Mouse (Mus musculus) kidney, postnatal 0 days (tissue): ENCODE data around the gene Fam126a. TPM values are rescaled to one million over a fixed set of nuclear protein-coding genes. Genes with fewer than 3 reads are reported as not detected.
A peak's percentile ranks its signal among the peaks of the same experiment; 100 is the strongest.

Source experiments
- ATAC-seq: fragments of 200-750 bp; cut with Nextera tagmentation; replicated peaks from 2 replicates; pipeline ENCODE4 v1.8.0; 2017; ENCODE audit warnings: low read depth, moderate number of reproducible peaks, moderate TSS enrichment, moderate library complexity; ENCODE audit not compliant: low FRiP score
- DNase-seq: peaks from one replicate; pipeline ENCODE4 v3.0.0-alpha.2; 2016; ENCODE audit warnings: low spot score
- H3K27ac ChIP-seq: fragments of 300-500 bp; sonication (generic); 2 replicates; pipeline ENCODE4 v1.5.1; 2014; ENCODE audit warnings: mild to moderate bottlenecking
- H3K27me3 ChIP-seq: fragments of 300-500 bp; sonication (generic); 2 replicates; pipeline ENCODE4 v1.6.1; 2014; ENCODE audit warnings: low read length, mixed read lengths; ENCODE audit not compliant: insufficient read depth
- H3K36me3 ChIP-seq: fragments of 300-500 bp; sonication (generic); 2 replicates; pipeline ENCODE4 v1.6.1; 2014; ENCODE audit warnings: low read length, mixed read lengths; ENCODE audit not compliant: insufficient read depth
- H3K4me1 ChIP-seq: fragments of 300-500 bp; sonication (generic); replicated peaks from 2 replicates; pipeline ENCODE4 v1.6.1; 2014; ENCODE audit warnings: antibody characterized with exemption, low read length, mixed read lengths; ENCODE audit not compliant: insufficient read depth
- H3K4me2 ChIP-seq: fragments of 300-500 bp; sonication (generic); 2 replicates; pipeline ENCODE4 v1.6.1; 2014; ENCODE audit warnings: mild to moderate bottlenecking, low read length, moderate library complexity, mixed read lengths
- H3K4me3 ChIP-seq: fragments of 300-500 bp; sonication (generic); replicated peaks from 2 replicates; pipeline ENCODE4 v1.5.1; 2014; ENCODE audit warnings: low read depth, low read length
- H3K9ac ChIP-seq: fragments of 300-500 bp; sonication (generic); 2 replicates; pipeline ENCODE4 v1.6.1; 2014; ENCODE audit warnings: low read depth, low read length
- H3K9me3 ChIP-seq: fragments of 300-500 bp; sonication (generic); replicated peaks from 2 replicates; pipeline ENCODE4 v1.6.1; 2016; ENCODE audit warnings: low read length, inconsistent platforms, mixed read lengths
- CTCF ChIP-seq: IDR thresholded peaks from 2 replicates; pipeline ENCODE4 v1.5.1; 2016; ENCODE audit warnings: antibody characterized with exemption, low read depth, mild to moderate bottlenecking, moderate library complexity
- WGBS: fragments of 180-500 bp; shearing (Covaris S2); extraction: QIAGEN DNeasy Blood & Tissue Kit; methylation state at CpG from one replicate; pipeline ENCODE4 v1.1.7; 2014; 5-methylcytosine and 5-hydroxymethylcytosine counted together
- polyA plus RNA-seq: library from polyadenylated mRNA; unstranded; fragments of >200 nt; fragmentation: Nextera tagmentation; extraction: Ambion mirVana; gene quantifications from 2 replicates; pipeline ENCODE4 v1.2.1, GENCODE M21; 2015

Gene Fam126a
- 10.7 and 11.1 TPM in 2 replicates for polyA plus RNA-seq

DNA sequence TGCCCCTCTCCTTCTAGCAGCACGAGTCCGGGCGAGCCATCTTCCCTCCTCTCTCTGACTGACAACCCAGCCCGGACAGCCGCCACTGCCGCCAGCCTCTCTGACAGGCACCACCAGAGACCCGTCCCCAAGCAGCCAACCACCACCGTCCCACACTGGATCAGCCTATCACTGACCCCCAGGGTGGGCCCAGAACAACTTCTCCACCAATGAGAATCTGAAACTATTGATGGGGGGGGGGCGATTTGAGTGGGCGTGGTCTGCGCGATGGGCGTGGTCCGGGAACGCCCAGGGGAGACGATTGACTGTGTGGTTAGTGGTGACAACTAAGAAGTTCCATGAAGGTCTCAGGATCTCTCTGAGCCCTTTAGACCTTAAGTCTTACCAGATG lies at the start of gene Fam126a:
Fam126a (minus strand) TSS at position 112 of the 391 bp plus-strand sequence.
- DNase-seq: peak; percentile 99
- WGBS: under 1% methylated on average over 14 of the region's 16 CpGs
- TF ChIP-seq CTCF: no peak
- ATAC-seq: peak; percentile 100
- Histone ChIP-seq H3K36me3 (0 out of 2 replicates have a peak, but pooled peaks cover 2% of the 10 kb centered on the region), H3K4me2 (peak within 1 kb of the TSS; percentile 99), H3K4me3 (peak within 1 kb of the TSS; percentile 84), H3K4me1 (peaks cover 9% of the 10 kb centered on the region; the same call in 1 of the 2 replicates), H3K9ac (peak within 1 kb of the TSS; percentile 79), H3K9me3 (no peaks in the 10 kb centered on the region), H3K27me3 (no peaks in the 10 kb centered on the region), H3K27ac (peak within 1 kb of the TSS; percentile 77)

DNA sequence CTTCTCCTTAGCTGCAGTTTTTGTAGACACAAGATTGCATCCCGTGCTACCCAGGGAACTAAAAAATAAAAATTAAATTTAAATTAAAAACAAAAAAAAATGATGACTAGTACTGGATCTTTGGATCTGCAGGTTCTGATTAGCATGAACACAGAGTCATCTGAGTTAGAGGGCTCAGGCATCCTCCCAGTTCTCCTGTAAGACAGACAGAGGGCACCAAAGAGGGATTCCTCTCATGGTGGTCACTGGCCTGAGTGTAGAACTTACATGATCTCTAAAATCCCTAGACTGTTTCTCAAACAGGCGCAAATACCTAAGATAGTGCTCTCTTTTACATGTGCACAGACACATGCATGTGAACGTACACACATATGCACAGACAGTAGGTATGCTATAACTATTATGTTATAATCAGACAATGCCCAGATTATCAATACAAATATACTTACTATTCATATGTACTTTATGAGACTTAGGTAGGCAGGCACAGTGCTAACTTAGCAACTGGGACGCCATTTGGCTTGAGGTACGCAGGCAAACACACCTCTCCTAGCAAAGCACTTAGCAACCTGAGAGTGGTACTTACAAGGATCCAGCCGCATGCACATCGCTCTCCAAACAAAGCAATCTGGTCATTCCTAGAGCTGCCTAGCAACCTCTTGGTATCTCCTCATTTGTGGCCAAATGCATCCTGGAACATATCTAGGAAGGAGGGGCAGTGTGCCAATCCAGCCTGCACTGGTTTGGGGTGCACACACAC lies 48.1 kb upstream of the Fam126a start:
- Histone ChIP-seq H3K4me3 (no peak overlapping the region), H3K9ac (no peak overlapping the region), H3K4me1 (peaks cover 8% of the 10 kb centered on the region; the same call in 1 of the 2 replicates), H3K36me3 (no peaks in the 10 kb centered on the region), H3K9me3 (no peaks in the 10 kb centered on the region), H3K4me2 (no peak overlapping the region), H3K27ac (no peak overlapping the region), H3K27me3 (no peaks in the 10 kb centered on the region)
- WGBS: 86% methylated on average over 7 of the region's 7 CpGs
- ATAC-seq (no peak), DNase-seq (peak; percentile 36)
- peak; percentile 52; the same call in 1 of the 2 replicates for TF ChIP-seq CTCF

DNA sequence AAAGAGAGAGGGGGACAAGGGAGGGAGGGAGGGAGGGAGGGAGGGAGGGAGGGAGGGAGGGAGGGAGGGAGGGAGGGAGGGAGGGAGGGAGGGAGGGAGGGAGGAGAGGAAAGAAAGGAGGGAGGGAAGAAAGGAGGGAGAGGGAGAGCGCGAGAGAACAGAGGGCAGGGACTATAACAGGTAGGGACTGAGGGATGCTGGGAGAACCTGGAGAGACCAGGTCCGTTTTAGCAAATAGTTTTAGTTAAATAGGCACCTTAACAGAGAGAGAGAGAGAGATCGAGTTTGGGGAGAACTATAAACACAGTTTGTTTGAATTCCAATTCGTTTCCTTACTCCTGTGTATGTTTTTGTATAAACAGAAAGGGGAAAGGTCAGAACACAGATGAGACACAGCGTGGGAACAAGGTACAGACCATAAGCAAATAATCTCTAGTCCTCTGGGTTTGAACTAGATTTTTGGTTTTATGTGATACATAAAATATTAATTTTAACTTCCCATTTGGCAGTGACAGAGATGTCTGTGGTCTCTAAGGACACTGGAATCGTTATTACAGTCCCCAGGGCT lies 47.3 kb upstream of the Fam126a start:
- H3K4me3 ChIP-seq: no peak overlapping the region
- H3K4me2 ChIP-seq: peak overlapping the region; percentile 43; the same call in 1 of the 2 replicates
- no peak for DNase-seq
- WGBS: 18% methylated on average over 7 of the region's 7 CpGs
- no peak overlapping the region for H3K9ac ChIP-seq
- ATAC-seq: no peak
- no peaks in the 10 kb centered on the region for H3K36me3 ChIP-seq
- no peaks in the 10 kb centered on the region for H3K27me3 ChIP-seq
- H3K9me3 ChIP-seq: no peaks in the 10 kb centered on the region
- H3K4me1 ChIP-seq: peaks cover 8% of the 10 kb centered on the region; the same call in 1 of the 2 replicates
- TF ChIP-seq CTCF: no peak
- no peak overlapping the region for H3K27ac ChIP-seq

DNA sequence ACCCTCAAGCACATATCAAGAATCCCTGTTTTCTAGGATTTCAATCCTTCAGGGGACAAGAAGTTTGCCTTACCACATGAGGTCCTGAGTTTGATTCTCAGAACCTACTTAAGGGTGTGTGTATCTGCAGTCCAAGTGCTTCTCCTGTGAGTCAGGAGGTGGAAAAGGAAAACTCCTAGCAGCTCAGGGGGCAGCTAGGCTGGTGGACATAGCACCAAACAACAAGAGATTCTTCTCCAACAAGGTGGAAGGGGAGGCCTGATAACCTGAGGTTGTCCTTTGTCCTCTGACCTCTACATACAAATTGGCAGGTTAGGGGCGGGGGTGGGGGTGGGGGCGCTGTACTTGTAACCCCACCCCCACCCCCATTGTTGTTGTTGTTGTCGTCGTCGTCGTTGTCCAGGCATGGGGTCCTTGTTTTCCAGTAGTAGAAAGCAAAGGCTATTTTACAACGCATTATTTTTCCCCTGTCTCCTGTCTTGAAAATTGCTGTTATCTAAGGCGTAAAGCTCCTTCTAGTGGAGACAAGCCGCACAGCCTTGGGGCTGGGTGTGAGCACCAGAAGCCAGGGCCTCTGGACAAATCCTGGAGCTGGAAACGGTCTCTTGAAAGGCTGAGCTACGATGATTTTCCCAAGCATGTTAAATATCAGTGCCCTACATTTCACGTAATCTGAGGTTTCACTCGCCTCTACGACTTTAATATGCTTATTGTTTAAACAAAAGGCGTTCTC lies 46.7 kb upstream of the Fam126a start:
- DNase-seq: peak; percentile 91
- 0 out of 2 replicates have a peak overlapping the region, but pooled peaks have one; percentile 27 for H3K9ac ChIP-seq
- ATAC-seq: peak; percentile 66
- TF ChIP-seq CTCF: peak; percentile 78
- peak overlapping the region; percentile 43 for H3K4me2 ChIP-seq
- H3K4me3 ChIP-seq: 0 out of 2 replicates have a peak overlapping the region, but pooled peaks have one; percentile 4
- H3K27me3 ChIP-seq: no peaks in the 10 kb centered on the region
- no peak overlapping the region for H3K27ac ChIP-seq
- peaks cover 8% of the 10 kb centered on the region; the same call in 1 of the 2 replicates for H3K4me1 ChIP-seq
- 3% methylated on average over 15 of the region's 15 CpGs for WGBS
- no peaks in the 10 kb centered on the region for H3K9me3 ChIP-seq
- no peaks in the 10 kb centered on the region for H3K36me3 ChIP-seq

DNA sequence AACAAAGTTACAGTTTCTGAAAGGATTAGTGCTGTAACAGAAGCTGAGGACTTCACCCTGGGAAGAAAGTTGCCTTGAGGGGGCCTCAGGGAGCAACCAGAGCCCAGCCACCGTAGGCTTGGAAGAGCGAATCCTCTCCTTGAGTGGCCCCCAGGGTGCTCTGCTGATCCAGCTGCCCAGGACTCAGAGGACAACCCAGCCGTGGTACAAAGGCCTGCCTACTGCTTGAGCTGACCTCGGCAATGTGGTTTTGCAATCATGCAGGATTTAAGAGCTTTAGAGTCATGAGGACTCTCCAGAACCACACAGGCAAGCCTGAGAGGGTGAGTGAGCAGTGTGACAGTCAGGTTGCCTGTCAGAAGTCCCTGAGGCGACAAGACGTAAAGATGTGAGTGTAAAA lies 41.5 kb upstream of the Fam126a start:
- Histone ChIP-seq H3K4me3 (no peak overlapping the region), H3K36me3 (no peaks in the 10 kb centered on the region), H3K9ac (no peak overlapping the region), H3K4me1 (peaks cover 5% of the 10 kb centered on the region; the same call in 1 of the 2 replicates), H3K27me3 (no peaks in the 10 kb centered on the region), H3K9me3 (no peaks in the 10 kb centered on the region), H3K27ac (no peak overlapping the region), H3K4me2 (no peak overlapping the region)
- TF ChIP-seq CTCF: no peak
- WGBS: 68% methylated on average over 6 of the region's 6 CpGs
- no peak for ATAC-seq
- DNase-seq: no peak

DNA sequence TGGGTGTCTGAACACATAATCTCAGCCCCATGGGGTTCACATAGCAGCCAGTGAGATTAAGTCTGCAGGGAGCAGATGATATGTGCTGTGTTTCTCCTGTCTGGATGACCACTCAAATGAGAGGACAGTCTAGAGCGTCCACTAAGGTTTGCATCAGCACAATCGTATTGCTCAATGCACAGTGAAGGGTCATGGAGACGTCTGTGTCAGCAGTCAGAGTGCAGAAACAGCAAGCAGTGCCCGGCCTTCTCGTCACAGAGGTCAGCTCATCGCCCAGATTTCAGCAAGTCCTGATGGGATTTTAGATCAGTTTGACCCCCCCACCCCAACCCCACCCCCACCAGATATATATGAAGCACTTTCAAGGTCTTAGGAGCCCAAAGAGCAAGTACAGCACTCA lies 38.5 kb upstream of the Fam126a start:
- no peak overlapping the region for H3K4me2 ChIP-seq
- DNase-seq: no peak

More for the DNA sequence above, 38.5 kb upstream of the Fam126a start:
- H3K4me1 ChIP-seq: no peaks in the 10 kb centered on the region
- no peak overlapping the region for H3K9ac ChIP-seq
- H3K9me3 ChIP-seq: no peaks in the 10 kb centered on the region
- WGBS: 78% methylated on average over 6 of the region's 6 CpGs
- H3K27me3 ChIP-seq: no peaks in the 10 kb centered on the region
- no peak for TF ChIP-seq CTCF
- no peak overlapping the region for H3K4me3 ChIP-seq
- no peak overlapping the region for H3K27ac ChIP-seq
- ATAC-seq: no peak
- no peaks in the 10 kb centered on the region for H3K36me3 ChIP-seq
